Mouse (Mus musculus): Measurements from ENCODE around the gene Fgf13. TPM values are rescaled to one million over a fixed set of nuclear protein-coding genes. Genes with fewer than 3 reads are reported as not detected.

Fgf13 gene
- total RNA-seq (2023) = 29.5 TPM

DNA sequence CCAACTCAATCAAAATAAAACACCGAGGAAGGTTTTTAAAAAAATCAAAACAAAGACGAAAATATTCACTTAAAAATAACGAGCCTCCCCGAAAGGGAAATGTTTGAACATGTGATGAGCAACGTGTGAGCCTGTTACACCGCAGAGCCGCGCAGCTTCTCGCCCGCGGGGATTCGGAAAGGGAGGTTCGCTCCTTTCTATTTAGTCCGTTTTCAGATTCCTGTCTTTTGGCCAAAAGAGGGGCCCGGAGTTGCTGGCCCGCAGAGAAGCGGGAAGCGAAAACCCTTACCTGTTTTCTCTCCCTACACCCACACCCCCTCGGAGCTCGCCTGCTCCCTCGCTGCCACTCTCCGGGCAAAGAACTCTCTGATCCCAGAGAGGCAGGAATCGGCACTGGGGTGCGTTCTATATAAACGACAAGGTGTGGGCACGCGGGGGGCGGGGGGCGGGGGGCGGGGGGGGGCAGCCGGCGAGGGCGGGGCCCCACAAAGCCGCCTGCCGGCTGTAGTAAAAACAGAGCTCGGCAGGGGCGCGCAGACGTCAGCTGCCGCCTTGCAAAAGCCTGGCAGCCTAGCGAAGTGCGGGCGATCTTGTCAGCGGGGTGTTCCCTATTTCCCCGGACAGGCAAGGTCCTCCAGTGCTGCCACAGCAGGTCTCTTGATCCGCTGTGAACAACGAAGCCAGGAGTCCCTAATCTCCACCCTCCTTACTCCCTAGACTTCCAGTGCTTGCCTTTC lies at the start of gene Fgf13:
Fgf13 (minus strand) TSS at position 377 of the 737 bp plus-strand sequence.

